Mouse (Mus musculus): ENCODE results near the gene Slc16a10. TPM values are rescaled to one million over a fixed set of nuclear protein-coding genes. Genes with fewer than 3 reads are reported as not detected.
A peak's percentile ranks its signal among the peaks of the same experiment; 100 is the strongest.
"Not testable (repeated sequence)": the region's sequence is repeated elsewhere in the genome, so short reads cannot be mapped to it uniquely, and the experiment has no call there.

The Slc16a10 gene
- total RNA-seq, 2 experiments from 2014 or later = 3.9 to 4.1 TPM

DNA sequence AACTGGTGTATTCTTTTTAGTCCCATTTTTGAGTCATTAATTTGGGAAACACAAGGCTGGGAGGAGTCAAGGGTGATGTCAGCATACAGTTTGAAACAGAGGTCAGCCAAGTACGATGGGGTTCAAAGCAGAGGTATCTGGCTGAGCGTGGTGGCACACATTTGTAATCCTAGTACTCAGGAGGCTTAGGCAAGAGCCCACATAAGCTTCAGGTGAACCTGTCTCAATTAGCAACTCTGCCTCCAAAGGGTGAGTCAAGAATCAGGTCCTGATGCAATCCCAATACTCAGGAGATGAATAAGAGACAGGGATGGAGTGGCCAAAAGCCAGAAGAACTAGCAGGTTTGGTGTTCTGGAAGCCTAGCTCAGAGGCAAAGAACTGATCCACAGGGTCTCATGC is 109.2 kb downstream of the Slc16a10 start:
- DNase-seq (ENCODE audit: low spot score in 2 of 2) = no peak

DNA sequence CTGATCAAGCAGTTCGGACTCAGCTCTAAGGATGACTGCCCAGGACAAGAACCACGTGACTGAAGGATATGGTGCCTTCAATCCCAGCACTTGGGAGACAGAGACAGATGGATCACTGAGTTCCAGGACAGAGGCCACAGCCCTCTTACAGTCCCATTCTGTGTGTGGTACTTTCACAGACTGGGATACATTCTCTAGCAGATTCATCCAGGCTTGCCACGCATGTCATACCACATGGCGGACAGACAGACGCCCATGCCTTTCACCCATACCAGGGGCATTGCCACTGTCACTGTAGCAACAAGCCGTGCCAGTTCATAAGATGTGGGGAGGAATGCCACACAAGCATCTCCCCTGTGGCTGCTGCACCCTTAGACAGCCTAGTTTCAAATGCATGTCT is 111.3 kb downstream of the Slc16a10 start:
- no peak for DNase-seq (ENCODE audit: low spot score in 2 of 2)

DNA sequence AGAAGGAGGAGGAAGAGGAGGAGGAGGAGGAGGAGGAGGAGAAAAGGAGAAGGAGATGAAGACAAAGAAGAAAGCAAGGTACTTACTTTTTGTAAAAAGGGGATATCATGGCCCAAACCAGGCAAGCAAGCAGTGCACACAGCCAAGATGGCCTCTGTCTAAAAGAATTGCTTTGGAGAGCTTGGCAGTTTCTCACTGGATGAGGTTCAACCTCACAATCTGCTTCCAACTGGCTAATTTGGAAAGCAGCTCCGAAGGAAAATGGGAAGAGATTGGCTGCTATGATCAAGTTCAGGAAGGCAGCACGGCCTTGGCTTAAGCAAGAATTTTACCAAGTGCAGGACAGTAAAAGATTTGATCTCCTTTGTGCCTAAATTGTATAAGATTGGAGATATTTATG is 112.4 kb downstream of the Slc16a10 start:
- no peak for DNase-seq (ENCODE audit: low spot score in 2 of 2)

DNA sequence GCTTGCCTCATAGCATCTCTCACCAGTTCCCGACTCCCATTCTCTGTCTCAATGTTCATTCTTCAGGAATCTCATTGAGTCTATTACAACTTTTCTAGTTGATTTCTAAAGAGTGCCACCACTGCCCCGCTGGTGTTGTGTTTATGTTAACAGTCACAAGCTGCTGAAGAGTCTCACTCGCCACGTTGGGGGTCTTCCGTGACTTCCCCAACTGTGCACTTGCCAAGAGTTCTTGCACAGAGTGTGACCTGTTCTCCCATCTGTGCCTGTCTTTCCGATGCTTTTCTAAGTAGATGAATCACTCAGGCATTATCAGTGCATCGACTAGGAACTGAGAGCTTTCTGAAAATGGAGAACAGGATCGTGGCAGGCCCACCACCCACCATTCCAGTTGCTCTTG is 114.0 kb downstream of the Slc16a10 start:
- no peak for DNase-seq (ENCODE audit: low spot score in 2 of 2)

DNA sequence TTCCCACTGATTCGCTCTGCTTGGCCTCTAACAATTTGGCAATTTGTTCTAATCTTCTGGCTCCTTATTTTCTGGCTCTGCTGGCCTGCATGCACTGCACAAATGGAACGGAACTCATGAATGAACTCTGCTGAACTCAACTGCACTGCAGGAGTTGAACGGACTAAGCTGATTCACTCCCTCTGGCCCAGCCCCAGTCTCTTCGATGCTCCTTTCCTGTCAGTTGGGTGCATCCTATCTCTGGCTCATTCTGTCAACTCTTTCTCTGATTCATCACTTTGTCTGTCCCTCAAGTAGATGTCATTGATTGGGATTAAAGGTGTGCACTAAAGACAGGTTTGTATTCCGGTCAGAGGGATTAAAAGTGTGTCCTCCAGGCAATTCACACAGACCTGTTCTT is 115.5 kb downstream of the Slc16a10 start:
- DNase-seq (ENCODE audit: low spot score in 2 of 2) = no peak

DNA sequence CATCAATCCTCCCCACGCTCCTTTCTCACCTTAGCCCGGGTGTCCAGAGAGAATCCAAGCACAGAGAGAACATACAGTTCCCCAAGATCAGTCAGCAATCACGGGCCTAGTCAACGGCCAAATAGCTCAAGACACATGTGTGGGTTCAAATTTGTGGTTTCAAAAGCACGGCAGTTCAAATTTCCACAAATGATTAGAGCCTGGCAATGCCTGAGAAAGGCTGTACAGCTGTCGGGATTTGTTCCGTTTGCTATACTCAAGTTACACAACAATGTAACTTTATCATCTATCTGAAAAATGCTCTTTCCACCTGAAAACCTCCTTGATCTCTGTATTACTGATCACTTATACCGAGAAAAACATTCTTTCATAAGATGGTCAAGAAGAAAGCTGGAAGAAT is 116.5 kb downstream of the Slc16a10 start:
- no peak for DNase-seq (ENCODE audit: low spot score in 2 of 2)

DNA sequence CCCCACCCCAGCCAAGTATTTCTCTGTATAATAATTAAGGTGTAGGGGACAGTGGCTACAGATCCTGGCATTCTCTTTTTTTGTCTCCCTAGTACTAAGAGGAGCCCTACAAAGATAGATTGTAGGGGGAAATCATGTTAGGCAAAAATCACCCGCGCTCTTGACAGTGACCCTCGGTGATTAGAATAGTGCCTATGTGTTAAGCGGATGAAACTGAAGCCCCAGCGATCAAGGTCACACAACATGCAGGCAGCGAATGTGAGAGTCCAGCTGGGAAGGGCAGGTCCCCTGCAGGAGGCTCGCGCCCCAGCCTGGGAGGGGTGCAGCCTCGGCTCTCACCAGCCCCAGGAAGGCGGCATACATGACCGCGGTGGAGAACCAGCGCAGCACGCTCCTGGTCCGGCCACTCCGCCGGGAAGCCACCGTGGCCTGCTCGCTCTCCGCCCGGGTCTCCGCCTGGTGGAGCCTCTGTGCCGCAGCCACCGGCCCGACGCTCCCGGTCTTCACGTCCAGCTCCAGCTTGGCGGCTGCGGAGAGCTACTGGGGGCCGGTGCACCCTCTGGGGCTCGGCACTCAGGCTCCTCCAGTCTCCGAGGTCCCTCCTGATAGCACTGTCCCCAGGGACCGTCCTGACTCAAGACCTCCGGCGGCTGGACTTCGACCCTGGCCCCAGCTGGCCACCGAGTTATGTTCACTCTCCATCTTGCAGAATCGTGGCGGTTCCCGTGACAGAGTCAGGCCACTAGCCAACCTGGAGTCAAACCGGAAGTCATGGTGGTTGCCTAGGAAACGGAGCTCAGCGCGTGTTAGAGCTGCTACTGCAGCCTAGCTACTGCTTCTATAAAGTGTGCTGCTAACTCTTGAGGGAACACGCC is 117.3 kb downstream of the Slc16a10 start, which contains the start of gene Mfsd4b1:
TSS of gene Mfsd4b1 (minus strand) at position 715 of the 875 bp plus-strand sequence.
- peak; percentile 89 to 95 for DNase-seq (ENCODE audit: low spot score in 2 of 2)

DNA sequence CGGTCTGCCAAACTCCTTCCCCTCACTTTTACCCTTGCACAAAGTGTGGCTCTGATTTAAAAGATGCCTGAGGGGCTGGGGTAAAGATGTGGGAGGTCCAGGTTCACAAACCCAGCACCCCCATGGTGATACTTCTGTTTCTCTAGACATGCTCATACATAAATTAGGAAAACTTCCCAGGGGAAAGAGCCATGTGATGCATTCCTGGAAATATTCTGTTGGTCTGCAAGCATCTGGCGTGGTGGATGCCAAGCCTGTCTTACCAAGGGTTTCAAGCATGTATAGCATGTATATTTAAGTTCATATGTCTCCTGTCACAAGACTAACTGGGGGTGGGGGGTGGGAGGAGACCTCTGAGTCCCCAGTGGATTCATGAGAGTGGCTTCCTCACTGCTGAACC is 121.7 kb downstream of the Slc16a10 start:
- no peak for DNase-seq (ENCODE audit: low spot score in 2 of 2)

DNA sequence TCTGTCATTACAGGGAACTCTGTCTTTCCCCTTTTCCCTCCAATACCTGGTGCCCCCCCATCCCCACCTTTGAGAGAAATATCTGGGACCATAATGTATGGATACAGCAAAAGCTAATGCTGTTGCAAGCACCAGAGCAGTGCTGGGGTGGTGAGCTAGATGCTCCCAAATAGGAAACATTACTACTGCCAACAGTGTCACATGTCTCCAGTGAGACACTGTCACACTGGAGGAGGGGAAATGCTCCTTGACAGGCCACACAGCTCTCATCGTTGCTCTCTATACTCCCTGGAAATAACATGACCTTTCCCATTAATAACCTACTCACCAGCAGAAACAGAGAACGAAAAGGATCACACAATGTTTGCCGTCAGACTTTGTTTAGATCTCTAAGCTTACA is 122.6 kb downstream of the Slc16a10 start:
- DNase-seq (ENCODE audit: low spot score in 2 of 2) = no peak

DNA sequence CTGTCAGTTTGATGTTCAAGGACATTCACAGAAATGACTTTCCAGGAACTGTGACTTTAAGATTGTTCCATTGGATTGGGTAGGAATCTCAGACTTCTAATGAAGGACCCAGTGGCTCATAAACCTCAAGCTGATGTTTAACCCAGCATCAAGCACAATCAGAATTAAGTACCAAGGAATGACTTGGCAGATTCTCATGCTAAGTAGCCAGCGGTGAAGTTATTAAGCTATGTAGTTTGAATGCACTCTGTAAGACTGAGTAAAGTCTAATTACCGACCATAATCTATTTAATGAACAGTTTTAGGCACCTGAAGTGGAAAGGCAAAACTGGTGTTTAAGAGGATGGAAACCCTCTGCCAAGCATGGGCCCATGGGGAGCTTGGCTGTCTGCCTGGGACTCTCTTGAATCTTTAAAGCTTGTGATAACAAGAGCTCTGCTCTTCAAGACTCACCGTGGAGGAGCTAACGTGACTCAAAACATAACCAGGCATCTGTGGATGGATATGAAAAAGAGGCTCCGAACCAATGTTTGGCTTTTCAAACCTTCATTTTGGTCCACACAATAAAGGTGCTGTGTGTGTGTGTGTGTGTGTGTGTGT is 123.7 kb downstream of the Slc16a10 start:
- DNase-seq (ENCODE audit: low spot score in 2 of 2) = no peak

DNA sequence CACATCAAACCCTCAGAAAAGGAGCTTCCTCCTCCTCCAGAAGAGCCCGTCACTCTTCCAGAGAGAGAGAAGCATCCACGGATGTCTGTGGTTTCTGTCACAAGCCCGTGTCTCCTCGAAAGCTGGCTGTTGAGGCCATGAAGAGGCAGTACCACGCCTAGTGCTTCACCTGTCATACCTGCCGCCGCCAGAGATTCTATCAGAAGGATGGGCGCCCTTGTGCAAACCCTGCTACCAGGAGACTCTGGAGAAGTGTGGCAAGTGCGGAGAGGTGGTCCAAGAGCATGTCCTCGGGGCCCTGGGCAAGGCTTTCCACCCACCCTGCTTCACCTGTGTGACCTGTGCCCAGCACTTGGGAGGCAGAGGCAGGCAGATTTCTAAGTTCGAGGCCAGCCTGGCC is 132.5 kb downstream of the Slc16a10 start:
- DNase-seq (ENCODE audit: low spot score in 2 of 2) = no peak

DNA sequence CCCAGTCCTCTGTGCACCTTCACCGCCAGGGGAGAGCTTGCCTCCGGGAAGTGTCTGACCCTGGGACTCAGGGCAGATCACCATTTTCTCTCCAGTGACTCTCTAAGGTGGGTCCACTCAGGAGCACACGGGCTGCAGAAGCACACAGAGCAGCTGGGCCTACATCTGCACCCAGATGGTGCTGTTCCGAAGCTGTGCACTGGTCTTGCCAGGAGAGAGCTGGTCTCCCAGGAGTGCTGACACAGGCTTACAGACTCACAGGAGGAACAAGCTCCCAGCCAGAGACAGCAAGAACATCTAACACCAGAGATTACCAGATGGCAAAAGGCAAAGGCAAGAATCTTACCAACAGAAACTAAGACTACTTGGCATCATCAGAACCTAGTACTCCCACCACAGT is 133.2 kb downstream of the Slc16a10 start:
- not testable (repeated sequence) for DNase-seq (ENCODE audit: low spot score in 2 of 2)

DNA sequence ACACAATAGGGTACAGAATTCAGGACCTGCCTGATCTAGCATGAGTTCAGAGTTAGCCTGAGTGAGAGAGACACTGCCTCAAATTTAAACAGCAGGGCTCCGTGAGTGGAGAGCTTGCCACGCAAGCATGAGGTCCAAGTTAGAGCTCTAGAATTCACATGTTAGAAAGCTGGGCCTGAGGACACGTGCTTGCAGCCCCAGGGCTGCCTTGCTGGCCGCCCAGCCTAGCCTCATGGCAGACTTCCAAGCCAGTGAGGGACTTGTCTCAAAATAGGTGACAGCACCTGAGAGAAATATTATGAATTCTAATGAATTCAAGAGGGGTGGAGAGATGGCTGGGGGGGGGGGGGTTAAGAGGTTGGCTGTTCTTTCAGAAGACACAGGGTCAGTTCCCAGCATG is 134.1 kb downstream of the Slc16a10 start:
- no peak for DNase-seq (ENCODE audit: low spot score in 2 of 2)

DNA sequence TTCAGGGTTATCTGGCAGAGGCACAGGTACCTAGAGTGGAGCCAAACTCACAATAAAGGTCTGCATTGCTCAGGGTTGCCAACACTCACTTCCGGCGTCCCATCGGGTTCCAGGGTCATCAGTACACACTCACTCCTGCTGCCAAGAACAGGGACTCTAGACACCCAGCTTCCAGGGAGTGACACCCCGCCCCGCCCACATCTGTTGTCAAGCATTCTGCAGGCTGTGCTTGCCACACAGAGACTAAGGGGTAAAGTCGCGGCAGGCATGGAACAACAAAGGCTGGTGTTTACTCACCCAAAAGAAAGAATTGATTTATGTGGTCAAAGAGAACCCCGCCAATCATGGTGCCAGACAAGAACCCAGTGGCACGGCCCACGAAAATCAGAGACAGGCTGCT is 135.1 kb downstream of the Slc16a10 start:
- no peak for DNase-seq (ENCODE audit: low spot score in 2 of 2)

DNA sequence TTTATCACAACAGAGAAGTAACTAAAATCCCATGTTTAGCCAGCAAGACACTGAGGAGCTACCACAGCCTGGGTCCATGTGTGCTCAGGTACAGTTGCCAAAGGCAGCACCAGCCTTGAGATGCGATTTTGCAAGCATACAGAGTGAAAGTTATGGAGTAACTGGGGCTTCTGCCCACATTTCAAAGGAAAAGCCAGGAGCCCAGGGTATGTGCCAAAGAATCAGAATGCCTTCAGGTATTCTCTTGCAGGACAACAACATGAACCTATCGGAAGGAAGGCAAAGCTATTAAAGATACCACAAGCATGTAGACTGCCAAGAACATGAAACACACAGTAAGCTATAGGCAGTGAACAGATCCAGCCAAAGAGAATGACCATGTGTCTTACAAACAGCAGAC is 141.3 kb downstream of the Slc16a10 start:
- DNase-seq (ENCODE audit: low spot score in 2 of 2) = no peak

DNA sequence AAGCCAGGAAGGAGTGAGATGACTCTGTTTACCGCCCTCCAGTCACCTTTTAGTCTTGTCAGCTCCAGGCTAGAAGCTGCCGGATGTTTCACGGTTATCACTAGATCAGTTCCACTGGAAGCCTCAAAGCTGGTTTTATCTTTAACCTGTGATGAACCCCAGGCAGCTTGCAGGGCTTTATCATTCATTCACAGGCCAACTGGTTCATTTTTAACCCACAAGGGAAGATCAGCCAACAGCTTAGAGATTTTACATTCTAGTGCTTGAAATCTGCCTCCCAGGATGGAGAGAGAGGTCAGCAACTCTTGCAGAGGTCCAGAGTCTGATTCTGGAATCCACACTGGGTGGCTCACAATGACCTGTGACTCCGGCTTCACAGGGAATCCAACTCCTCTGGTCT is 150.9 kb downstream of the Slc16a10 start:
- no peak for DNase-seq (ENCODE audit: low spot score in 2 of 2)

DNA sequence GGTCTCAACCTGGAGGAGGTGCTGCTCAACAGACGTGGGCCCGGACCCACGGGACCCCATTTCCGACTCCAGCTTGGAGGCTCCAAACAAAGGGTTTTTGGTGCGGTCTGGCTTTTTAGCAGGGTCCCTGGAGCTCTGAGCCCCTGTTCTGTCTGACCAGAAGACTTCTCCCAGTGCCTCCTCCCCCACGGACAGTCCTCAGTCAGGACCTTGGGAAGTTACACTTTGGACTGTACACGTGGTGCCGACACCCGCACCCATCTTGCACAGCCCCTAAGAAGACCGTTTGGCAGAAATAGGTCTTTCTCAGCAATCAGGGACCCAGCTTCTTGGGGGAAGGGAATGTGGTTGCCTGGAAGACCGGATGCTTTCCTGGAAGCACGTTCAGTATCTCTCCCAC is 155.6 kb downstream of the Slc16a10 start, which contains the start of gene Mfsd4b5:
TSS of gene Mfsd4b5 (minus strand) at position 181 of the 400 bp plus-strand sequence.
- peak in 1 of 2 experiments; percentile 9 for DNase-seq (ENCODE audit: low spot score in 2 of 2)

Other genes starting within 250 kb of the Slc16a10 start
- gene Mfsd4b4, start 243.0 kb downstream of the Slc16a10 start, total RNA-seq (2021) = 1 to 10 TPM; 7.7 to 8.0 TPM
- gene Mfsd4b2, start 215.3 kb downstream of the Slc16a10 start, total RNA-seq (2021) = under 1 TPM; 0.20 to 0.32 TPM
- under 1 TPM in 1 of 2 experiments, not detected in 1; 0.25 TPM for gene Mfsd4b3, start 182.1 kb downstream of the Slc16a10 start, total RNA-seq (2021)
- under 1 TPM; 0.20 to 0.43 TPM for gene Mfsd4b5, start 155.6 kb downstream of the Slc16a10 start, total RNA-seq (2021)
- 1 to 10 TPM in 1 of 2 experiments, under 1 TPM in 1; 0.74 to 1.6 TPM for gene Mfsd4b1, start 117.0 kb downstream of the Slc16a10 start, total RNA-seq (2021)
- 10 to 100 TPM; 19.2 to 20.4 TPM for gene Rpf2, start 104.8 kb upstream of the Slc16a10 start, total RNA-seq (2021)
- gene Gtf3c6, start 115.8 kb upstream of the Slc16a10 start, total RNA-seq (2021) = 10 to 100 TPM; 23.2 to 27.2 TPM
- gene Amd1, start 159.9 kb upstream of the Slc16a10 start, total RNA-seq (2021) = 10 to 100 TPM; 91.5 to 95.0 TPM
- 10 to 100 TPM; 35.6 to 36.3 TPM for gene Cdk19, start 197.3 kb upstream of the Slc16a10 start, total RNA-seq (2021)

Data from layer of hippocampus, adult 18-20 months (tissue).